Mouse (Mus musculus) B cell, adult 2 months (primary cell): ENCODE measurements around the gene Kcne4.

Experiments used
- DNase-seq, 2 experiments: peaks; one replicate each; pipeline ENCODE4 v3.0.0; 2022

The Kcne4 gene

DNA sequence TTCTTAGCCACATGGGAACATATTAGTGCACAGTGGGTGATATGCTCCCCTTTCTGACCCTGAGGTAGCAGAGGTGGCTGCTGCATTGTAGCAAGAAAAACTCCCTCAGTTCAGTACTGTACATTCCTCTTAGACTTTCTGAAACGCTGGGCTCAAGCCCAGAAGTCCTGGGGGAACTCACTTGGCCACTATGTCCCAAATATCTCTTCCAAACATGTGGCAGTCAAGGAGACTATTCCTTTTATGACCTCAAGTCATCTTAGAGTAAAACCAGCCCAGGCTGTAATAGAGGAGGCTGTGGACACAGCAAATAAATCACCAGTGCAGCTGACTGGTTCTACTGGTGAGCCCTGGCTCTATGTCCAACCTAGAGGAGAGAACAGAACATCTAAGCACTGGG, 45.7 kb downstream of the Kcne4 start:
- no peak for DNase-seq

DNA sequence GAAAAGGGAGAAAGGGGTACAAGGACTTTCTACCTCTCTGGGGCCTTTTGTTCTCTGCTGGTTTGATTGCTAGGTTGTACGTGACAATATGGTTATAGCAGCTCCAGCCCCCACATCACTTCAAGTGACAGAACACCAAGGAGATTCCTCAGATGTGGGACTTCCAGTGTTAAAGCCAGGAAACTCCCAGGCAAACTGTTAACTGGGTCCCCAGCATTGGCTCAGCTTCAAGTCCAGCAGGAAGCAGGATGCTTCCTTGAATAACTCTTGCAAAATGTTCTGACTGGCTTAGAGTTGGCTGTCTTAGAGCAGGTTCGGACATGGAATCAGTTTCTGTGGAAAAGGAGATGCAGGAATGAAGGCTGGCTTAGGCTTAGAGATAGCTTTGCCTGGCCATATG, 47.3 kb downstream of the Kcne4 start:
- no peak for DNase-seq

DNA sequence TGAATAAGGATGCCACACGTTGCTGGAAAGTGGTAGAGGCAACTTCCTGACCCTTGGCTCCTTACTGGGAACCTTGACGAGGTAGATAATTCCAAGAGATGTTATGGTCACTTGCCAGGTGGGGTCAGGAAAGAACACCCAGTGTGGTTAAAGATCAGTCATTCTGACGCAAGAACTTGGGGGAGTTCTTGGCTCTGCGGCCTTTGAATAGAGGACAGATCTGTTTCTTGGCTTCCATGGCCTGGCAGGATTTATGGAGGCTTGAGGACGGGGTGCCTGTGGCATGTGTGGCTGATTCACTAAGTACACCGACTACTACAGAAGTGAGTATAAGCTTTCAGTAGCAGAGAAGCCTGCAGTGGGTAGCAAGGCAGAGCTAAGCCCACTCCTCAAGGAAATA, 47.8 kb downstream of the Kcne4 start:
- DNase-seq = no peak

DNA sequence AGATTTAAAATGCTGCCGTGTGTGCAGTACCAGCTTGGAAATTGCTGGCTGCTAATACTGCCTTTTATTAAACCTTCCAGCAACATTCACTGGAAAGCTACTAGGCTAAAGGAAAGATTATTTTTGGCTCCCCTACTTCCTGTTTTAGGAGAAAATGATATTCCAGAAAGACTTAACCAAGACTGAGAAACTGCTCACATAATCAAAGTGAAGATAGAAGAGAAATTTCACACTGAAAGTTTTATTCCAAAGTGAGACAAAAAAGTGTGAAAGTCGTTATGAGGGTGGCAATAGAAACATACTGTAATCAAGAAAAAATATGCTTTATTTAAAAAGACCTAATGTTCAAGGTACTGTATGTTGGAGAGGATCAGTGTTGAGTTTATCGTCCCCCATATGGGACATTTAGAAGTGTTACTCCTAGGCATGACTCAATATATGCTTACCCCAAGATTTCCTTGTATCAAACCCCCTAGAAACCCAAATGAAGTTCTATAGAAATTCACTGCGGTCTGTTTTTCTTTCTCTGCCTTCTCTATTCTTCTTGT, 48.3 kb downstream of the Kcne4 start:
- no peak for DNase-seq

DNA sequence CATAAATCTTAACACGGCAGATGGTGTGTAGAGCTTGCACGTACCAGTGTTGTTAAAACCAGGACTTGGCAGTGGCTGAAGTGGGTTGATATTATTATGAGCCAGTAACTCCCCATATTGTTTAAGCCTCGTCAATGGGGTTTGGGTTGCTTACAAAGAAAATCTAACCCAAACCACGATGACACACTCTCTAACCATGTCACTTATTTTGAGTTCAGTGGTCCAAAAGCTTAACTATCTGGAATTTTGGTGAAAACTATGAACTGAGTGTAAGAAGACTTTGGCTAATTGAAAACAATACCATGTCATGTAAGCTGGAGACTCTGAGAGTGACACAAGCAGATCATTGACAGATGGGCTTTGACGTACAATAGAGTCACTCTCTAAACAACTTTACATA, 49.4 kb downstream of the Kcne4 start:
- DNase-seq = no peak

DNA sequence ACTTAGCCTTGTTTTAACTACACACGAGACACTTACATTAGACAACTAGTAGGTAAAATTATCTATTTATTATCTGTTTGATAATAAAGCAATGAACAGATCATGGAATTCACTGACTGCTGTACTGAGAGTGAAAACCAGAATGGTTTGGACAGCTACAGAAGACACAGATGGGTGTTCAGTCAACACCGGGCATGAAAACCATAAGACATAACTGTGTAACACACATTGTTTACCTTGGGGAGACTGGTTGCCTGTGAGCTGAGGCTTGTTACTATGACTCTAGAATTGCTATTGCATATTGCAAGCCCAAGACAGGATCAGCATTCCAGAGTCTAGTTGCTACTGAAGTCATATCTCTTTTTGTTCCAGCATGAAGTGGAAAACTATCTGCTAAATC, 49.9 kb downstream of the Kcne4 start:
- no peak for DNase-seq
